Mouse (Mus musculus) cerebellum, adult (tissue): ENCODE data around the gene Crabp1.
A peak's percentile ranks its signal among the peaks of the same experiment; 100 is the strongest.

Source experiments
- ATAC-seq: cut with Nextera tagmentation; 2 replicates; pipeline ENCODE4 v1.9.2; 2017; ENCODE audit warnings: mild to moderate bottlenecking, moderate library complexity, mixed read lengths; ENCODE audit not compliant: insufficient number of reproducible peaks, low FRiP score, low TSS enrichment

Gene Crabp1

GRCm38 (mm10) chr9:54764561-54765217, at the start of gene Crabp1:
Gene Crabp1, plus strand, starts transcription at chr9:54764748.
- no peak for ATAC-seq

GRCm38 (mm10) chr9:54715776-54716175, 48.8 kb upstream of the Crabp1 start:
- ATAC-seq: no peak

DNA sequence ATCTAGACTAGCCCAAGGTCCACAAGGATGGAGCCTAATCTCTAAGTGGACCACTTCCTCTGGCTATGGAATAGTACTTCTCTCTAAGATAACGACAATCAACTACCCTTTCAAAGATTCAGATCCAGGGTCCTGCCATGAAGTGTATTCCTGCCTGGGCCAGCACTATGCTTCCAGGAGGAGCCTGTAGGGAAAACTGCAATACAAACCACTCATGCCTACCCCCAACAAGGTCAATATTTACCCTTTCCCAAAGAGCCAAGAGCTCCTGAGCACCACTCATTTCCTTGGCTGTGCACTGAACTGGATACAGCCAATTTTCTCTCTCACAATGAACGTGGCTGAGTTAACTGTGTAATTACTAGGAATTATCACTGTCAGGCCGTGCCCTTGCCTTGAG, 47.0 kb upstream of the Crabp1 start:
- ATAC-seq: no peak

DNA sequence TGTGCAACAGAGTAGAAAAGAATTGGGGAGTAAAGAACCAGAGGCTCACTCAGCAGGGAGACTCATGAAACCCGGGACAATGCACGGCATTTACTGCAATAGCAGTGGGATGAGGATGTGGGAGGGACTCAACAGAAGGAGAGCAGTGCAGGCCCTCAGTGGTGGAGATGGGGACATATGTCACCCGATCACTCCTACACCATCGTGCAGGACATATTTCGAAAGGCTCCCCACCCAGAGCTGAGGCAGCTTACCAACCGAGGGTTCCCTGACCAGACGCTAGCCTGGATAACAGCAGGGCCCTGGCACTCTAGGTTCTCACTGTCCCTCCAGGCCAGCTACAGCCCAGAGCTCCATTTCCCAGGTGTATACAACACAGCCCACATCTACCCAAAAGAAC, 42.4 kb upstream of the Crabp1 start:
- no peak for ATAC-seq

DNA sequence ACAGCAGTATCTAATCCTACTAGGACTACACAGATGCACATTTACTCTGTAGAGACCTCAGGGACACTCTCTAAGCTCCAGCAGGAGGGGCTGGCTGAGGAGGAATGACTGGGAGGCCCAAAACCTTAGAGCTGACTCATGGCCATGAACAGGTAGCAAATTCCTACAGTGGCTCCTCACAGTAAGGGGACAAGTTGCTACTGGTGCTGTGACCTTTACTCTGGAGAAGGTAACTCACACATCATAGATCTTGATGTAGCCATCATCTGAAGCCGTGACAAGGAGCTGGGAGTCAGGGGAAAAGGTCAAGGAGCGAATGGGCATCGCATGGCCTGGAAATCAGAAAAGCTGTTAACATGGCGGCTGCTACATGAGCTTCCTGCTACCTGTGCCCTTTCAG, 42.0 kb upstream of the Crabp1 start:
- ATAC-seq: no peak

DNA sequence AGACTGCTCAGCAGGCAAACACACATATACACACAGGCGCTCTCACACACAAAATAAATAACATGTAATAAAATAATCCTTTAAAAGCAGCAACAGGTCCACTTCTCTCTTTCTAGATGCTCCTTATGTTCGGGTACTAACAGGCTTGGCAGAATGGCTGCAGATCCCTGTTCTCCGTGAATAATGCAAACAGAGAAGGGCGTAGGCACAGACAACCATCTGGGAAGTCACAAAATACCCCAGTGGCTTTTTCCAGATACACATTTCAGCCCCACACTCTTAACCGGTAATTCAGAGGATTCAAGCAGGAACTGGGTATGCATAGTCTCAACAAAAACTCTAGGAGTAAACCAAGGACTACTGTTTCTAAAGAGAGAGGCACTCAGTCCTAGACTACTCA, 38.2 kb upstream of the Crabp1 start:
- no peak for ATAC-seq

DNA sequence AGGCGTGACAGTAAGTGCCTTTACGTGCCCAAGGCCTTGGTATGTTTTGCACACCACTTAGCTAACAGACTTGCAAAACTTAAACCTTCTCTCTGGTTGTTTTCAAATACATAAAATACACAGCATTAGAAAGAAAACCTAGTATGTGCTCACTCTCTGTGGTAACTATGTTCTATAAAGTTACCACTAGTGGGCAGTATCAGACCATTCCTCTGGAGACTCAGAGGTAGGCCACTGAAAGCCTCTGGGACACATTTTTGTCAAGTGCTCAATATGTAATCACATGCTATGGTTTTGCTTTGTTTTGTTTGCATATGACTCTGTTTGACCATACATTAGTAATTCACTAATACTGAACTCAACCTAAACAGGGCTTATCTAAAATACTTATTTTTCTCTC, 32.4 kb upstream of the Crabp1 start:
- ATAC-seq: no peak

- ATAC-seq: peak; percentile 84
Measured at GRCm38 (mm10) chr9:54733921-54734638, 30.5 kb upstream of the Crabp1 start, which contains the start of gene Wdr61. Gene Wdr61, minus strand, starts transcription at chr9:54734519.

- no peak for ATAC-seq
Measured at GRCm38 (mm10) chr9:54734639-54735252, 29.8 kb upstream of the Crabp1 start.

- no peak for ATAC-seq
Measured at GRCm38 (mm10) chr9:54736284-54736701, 28.3 kb upstream of the Crabp1 start.

GRCm38 (mm10) chr9:54738376-54738775, 26.2 kb upstream of the Crabp1 start:
- no peak for ATAC-seq

GRCm38 (mm10) chr9:54743891-54744290, 20.7 kb upstream of the Crabp1 start:
- ATAC-seq: no peak

GRCm38 (mm10) chr9:54745740-54746370, 18.7 kb upstream of the Crabp1 start:
- ATAC-seq: no peak

- no peak for ATAC-seq
Measured at GRCm38 (mm10) chr9:54750215-54750981, 14.2 kb upstream of the Crabp1 start.

DNA sequence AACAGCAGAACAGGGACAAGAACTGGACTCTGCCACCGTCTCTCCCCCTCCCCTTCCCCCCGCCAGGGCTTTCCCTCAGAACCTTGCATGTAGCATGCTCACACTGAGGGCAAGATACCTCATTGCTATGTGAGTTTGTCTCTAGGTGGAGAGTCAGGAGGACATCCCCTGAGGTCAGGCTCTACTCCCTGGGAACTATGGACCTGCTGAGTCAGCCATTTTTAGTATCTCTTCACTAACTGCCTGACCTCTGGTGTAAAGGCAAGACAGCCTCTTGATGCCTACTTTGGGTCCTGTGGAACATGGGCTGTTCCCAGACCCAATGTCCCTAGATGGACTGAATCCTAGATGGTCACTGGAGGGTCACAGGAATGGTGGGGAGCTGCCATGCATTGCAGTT, 12.9 kb upstream of the Crabp1 start:
- no peak for ATAC-seq

- ATAC-seq: no peak
Measured at GRCm38 (mm10) chr9:54752201-54752943, 12.2 kb upstream of the Crabp1 start.

DNA sequence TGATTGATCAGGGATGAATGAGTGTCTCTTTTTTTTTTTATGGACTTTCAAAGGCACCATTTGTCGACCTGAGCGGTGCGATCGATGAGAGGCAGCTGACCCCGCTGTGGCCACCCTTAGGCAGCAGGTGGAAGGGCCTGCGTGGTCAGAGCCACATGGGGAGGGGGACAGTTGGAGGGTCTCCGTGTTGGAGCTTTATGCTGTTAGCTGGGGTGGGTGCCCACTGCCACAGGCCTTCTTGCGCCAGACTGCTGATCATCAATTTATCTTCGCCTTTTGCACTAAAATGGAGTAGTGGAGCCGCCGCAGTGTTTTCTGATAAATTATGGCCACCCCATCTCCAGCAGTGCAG, 11.6 kb upstream of the Crabp1 start:
- no peak for ATAC-seq

GRCm38 (mm10) chr9:54759592-54759991, 5.0 kb upstream of the Crabp1 start:
- no peak for ATAC-seq

DNA sequence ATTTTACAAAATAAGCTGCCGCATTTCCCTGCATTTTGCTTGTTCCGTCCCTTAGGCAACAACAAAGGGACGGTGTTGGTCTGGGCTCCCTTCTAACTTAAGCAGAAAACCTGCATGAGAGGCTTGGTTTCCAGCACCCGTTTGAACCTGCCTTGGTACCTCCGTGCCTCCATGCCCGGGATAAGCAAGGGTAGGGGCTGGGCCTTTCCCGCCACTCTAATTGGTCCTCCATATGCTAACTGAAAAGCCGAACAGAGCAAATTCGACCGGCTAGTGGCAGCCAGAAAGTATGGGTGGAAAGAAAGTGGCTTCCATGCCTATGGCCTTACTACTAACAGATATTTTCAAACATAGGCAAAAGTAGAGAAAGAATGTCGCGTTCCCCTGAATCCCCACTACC, 457 bp upstream of the Crabp1 start:
- ATAC-seq: no peak
